ENCODE assay signal across 10 mouse cellular contexts in the genomic region with DNA sequence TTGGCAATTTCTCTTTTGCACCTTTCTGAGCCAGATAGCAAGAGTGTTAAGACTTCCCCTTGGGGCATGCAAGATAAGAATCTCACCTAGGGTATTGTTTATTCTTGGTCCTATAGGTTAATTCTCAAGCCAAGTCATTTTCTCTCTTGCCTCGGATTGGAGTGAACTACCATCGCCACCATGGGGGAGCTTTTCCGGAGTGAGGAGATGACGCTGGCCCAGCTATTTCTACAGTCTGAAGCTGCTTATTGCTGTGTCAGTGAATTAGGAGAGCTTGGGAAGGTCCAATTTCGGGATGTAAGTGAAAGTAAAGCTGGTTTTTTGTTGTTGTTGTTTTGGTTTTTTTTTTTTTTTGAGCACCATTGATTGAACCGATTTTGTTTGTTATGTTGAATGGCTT. TPM values are rescaled to one million over a fixed set of nuclear protein-coding genes. Genes with fewer than 3 reads are reported as not detected.
DNase-seq lines count a peak whose midpoint lies in the region; ATAC-seq and TF ChIP-seq lines count a peak whose summit lies in the region.
"Had no signal": no experiment of that assay in that cellular context is flagged by ENCODE, and none has a peak within 500 bp of the region (broad histone marks: within the 10 kb centered on the region; RNA-seq: fewer than 3 reads in every experiment).

No protein-coding gene starts in this region.

- ATAC-seq in heart, embryonic 12.5 days (ENCODE audit: insufficient number of reproducible peaks, low FRiP score): no peak
- no peak for ATAC-seq in neural tube, embryonic 12.5 days (ENCODE audit: low FRiP score, low read depth)
- no peak for ATAC-seq in liver, embryonic 12.5 days
- ATAC-seq in neural tube, embryonic 15.5 days (ENCODE audit: low FRiP score): no peak

- no peak for TF ChIP-seq POLR2A in heart, adult 2 months (IDR thresholded peaks at IDR 0.05; ENCODE audit: insufficient read depth, low read depth, low read length)

- H3K9me3 ChIP-seq in heart, embryonic 12.5 days (replicated peaks): no peaks in the 10 kb centered on the region
- H3K9me3 ChIP-seq in neural tube, embryonic 12.5 days: no peaks in the 10 kb centered on the region
- H3K9me3 ChIP-seq in liver, embryonic 12.5 days (replicated peaks): no peaks in the 10 kb centered on the region
- H3K9me3 ChIP-seq in neural tube, embryonic 15.5 days (replicated peaks): no peaks in the 10 kb centered on the region
- H3K9me3 ChIP-seq in limb, embryonic 10.5 days (replicated peaks): no peaks in the 10 kb centered on the region

- no peak for TF ChIP-seq CTCF in heart, adult 2 months (IDR thresholded peaks at IDR 0.05)

- intact Hi-C loops in heart, adult 2 months (cut with DNase I): no loop called here

- DNase-seq in heart, adult 2 months: no peak
- no peak for DNase-seq in neural tube, embryonic 10.5 days (ENCODE audit: extremely low spot score, low spot score)
- no peak for DNase-seq in frontal cortex, postnatal 36 days (ENCODE audit: low spot score in 2 of 2)
- no peak for DNase-seq in limb, embryonic 10.5 days (ENCODE audit: low spot score)
- DNase-seq: lung, postnatal 14 days; thymus, postnatal 4 days had no signal

- H3K79me2 ChIP-seq in heart, adult 2 months (replicated peaks; ENCODE audit: control insufficient read depth, insufficient read depth, low read length): peaks cover 5% of the 10 kb centered on the region; the same call in 1 of the 2 replicates

- TF ChIP-seq EP300 in heart, adult 2 months (IDR thresholded peaks at IDR 0.05; ENCODE audit: insufficient read depth, low read depth, low read length): no peak

- peak overlapping the region; percentile 83 for H3K4me2 ChIP-seq in heart, embryonic 12.5 days
- peak overlapping the region; percentile 68 for H3K4me2 ChIP-seq in neural tube, embryonic 12.5 days (replicated peaks)
- peak overlapping the region; percentile 74 for H3K4me2 ChIP-seq in liver, embryonic 12.5 days
- peak overlapping the region; percentile 62 for H3K4me2 ChIP-seq in neural tube, embryonic 15.5 days

- peaks cover 31% of the 10 kb centered on the region for H3K36me3 ChIP-seq in heart, embryonic 12.5 days
- peaks cover 21% of the 10 kb centered on the region for H3K36me3 ChIP-seq in heart, adult 2 months (ENCODE audit: control insufficient read depth, insufficient read depth, low read length)
- peaks cover 34% of the 10 kb centered on the region for H3K36me3 ChIP-seq in neural tube, embryonic 12.5 days
- peaks cover 46% of the 10 kb centered on the region for H3K36me3 ChIP-seq in liver, embryonic 12.5 days
- peaks cover 22% of the 10 kb centered on the region for H3K36me3 ChIP-seq in neural tube, embryonic 15.5 days
- H3K36me3 ChIP-seq in limb, embryonic 10.5 days: peaks cover 33% of the 10 kb centered on the region

- WGBS in heart, embryonic 12.5 days: 77% methylated on average over 6 of the region's 6 CpGs
- WGBS in heart, adult 2 months: 68% methylated on average over 6 of the region's 6 CpGs
- WGBS in neural tube, embryonic 12.5 days: 90% methylated on average over 6 of the region's 6 CpGs
- 63% methylated on average over 6 of the region's 6 CpGs for WGBS in liver, embryonic 12.5 days (ENCODE audit: insufficient replicate concordance)
- WGBS in neural tube, embryonic 15.5 days: 73% methylated on average over 6 of the region's 6 CpGs
- 87% methylated on average over 6 of the region's 6 CpGs for WGBS in limb, embryonic 10.5 days

- peaks cover 18% of the 10 kb centered on the region for H3K4me1 ChIP-seq in heart, embryonic 12.5 days (replicated peaks)
- H3K4me1 ChIP-seq in heart, adult 2 months (ENCODE audit: control insufficient read depth, insufficient read depth, low read length): peaks cover 7% of the 10 kb centered on the region
- H3K4me1 ChIP-seq in neural tube, embryonic 12.5 days: peaks cover 17% of the 10 kb centered on the region
- H3K4me1 ChIP-seq in liver, embryonic 12.5 days: peaks cover 46% of the 10 kb centered on the region
- H3K4me1 ChIP-seq in neural tube, embryonic 15.5 days: peaks cover 56% of the 10 kb centered on the region
- H3K4me1 ChIP-seq in limb, embryonic 10.5 days: peaks cover 16% of the 10 kb centered on the region

- H3K27ac ChIP-seq in heart, embryonic 12.5 days (ENCODE audit: poor library complexity, severe bottlenecking): no peak overlapping the region
- H3K27ac ChIP-seq in heart, adult 2 months: no peak overlapping the region
- no peak overlapping the region for H3K27ac ChIP-seq in neural tube, embryonic 12.5 days
- peak overlapping the region; percentile 99 for H3K27ac ChIP-seq in liver, embryonic 12.5 days
- no peak overlapping the region for H3K27ac ChIP-seq in neural tube, embryonic 15.5 days (replicated peaks)
- H3K27ac ChIP-seq in limb, embryonic 10.5 days: no peak overlapping the region

- no peak overlapping the region for H3K4me3 ChIP-seq in heart, embryonic 12.5 days
- H3K4me3 ChIP-seq in heart, adult 2 months: no peak overlapping the region
- H3K4me3 ChIP-seq in neural tube, embryonic 12.5 days: peak overlapping the region; percentile 7; the same call in 1 of the 2 replicates
- peak overlapping the region; percentile 83 for H3K4me3 ChIP-seq in liver, embryonic 12.5 days
- peak overlapping the region; percentile 79 for H3K4me3 ChIP-seq in neural tube, embryonic 15.5 days (replicated peaks)
- H3K4me3 ChIP-seq in limb, embryonic 10.5 days: no peak overlapping the region

- no peak overlapping the region for H3K9ac ChIP-seq in heart, embryonic 12.5 days
- H3K9ac ChIP-seq in heart, adult 2 months (ENCODE audit: low read depth, low read length): no peak overlapping the region
- no peak overlapping the region for H3K9ac ChIP-seq in neural tube, embryonic 12.5 days
- peak overlapping the region; percentile 91 for H3K9ac ChIP-seq in liver, embryonic 12.5 days
- peak overlapping the region; percentile 84 for H3K9ac ChIP-seq in neural tube, embryonic 15.5 days (replicated peaks)

- H3K27me3 ChIP-seq in heart, embryonic 12.5 days (replicated peaks): no peaks in the 10 kb centered on the region
- no peaks in the 10 kb centered on the region for H3K27me3 ChIP-seq in heart, adult 2 months (ENCODE audit: control insufficient read depth, insufficient read depth, low read length)
- H3K27me3 ChIP-seq in neural tube, embryonic 12.5 days (replicated peaks): no peaks in the 10 kb centered on the region
- no peaks in the 10 kb centered on the region for H3K27me3 ChIP-seq in liver, embryonic 12.5 days (replicated peaks)
- no peaks in the 10 kb centered on the region for H3K27me3 ChIP-seq in neural tube, embryonic 15.5 days (replicated peaks)
- H3K27me3 ChIP-seq in limb, embryonic 10.5 days (ENCODE audit: low read depth, poor library complexity, severe bottlenecking): no peaks in the 10 kb centered on the region

RNA-seq across cellular contexts. Expression of a gene that starts 2.4 kb away (rescaled TPM):
- 70.0 and 71.4 TPM in 2 replicates for polyA plus RNA-seq in heart, embryonic 12.5 days (2016; fragmentation: Nextera tagmentation; extraction: Ambion mirVana)
- total RNA-seq in heart, adult 2 months (2021): 10 to 100 TPM; 89.6 to 92.6 TPM
- polyA plus RNA-seq in heart, adult 2 months (2012; rRNA removed): 77.4 and 85.9 TPM in 2 replicates
- 71.1 and 81.7 TPM in 2 replicates for polyA plus RNA-seq in neural tube, embryonic 12.5 days (2016; fragmentation: Nextera tagmentation; extraction: Ambion mirVana)
- polyA plus RNA-seq in liver, embryonic 12.5 days (2016; fragmentation: Nextera tagmentation; extraction: Ambion mirVana): 56.5 and 57.6 TPM in 2 replicates
- polyA plus RNA-seq in neural tube, embryonic 15.5 days (2015; fragmentation: Nextera tagmentation; extraction: Ambion mirVana): 150 and 167 TPM in 2 replicates
- 28.1 and 30.2 TPM in 2 replicates for polyA plus RNA-seq in limb, embryonic 10.5 days (2016; fragmentation: Nextera tagmentation; extraction: Ambion mirVana)

RNA-seq across cellular contexts. Expression of a gene that starts 41.0 kb away (rescaled TPM):
- polyA plus RNA-seq in heart, embryonic 12.5 days (2016; fragmentation: Nextera tagmentation; extraction: Ambion mirVana): 342 and 348 TPM in 2 replicates
- 100 to 1,000 TPM; 219 to 225 TPM for total RNA-seq in heart, adult 2 months (2021)
- polyA plus RNA-seq in heart, adult 2 months (2012; rRNA removed): 114 and 135 TPM in 2 replicates
- polyA plus RNA-seq in neural tube, embryonic 12.5 days (2016; fragmentation: Nextera tagmentation; extraction: Ambion mirVana): 35.0 and 36.0 TPM in 2 replicates
- 28.9 and 30.0 TPM in 2 replicates for polyA plus RNA-seq in liver, embryonic 12.5 days (2016; fragmentation: Nextera tagmentation; extraction: Ambion mirVana)
- polyA plus RNA-seq in neural tube, embryonic 15.5 days (2015; fragmentation: Nextera tagmentation; extraction: Ambion mirVana): 45.6 and 73.4 TPM in 2 replicates
- 21.9 and 24.6 TPM in 2 replicates for polyA plus RNA-seq in limb, embryonic 10.5 days (2016; fragmentation: Nextera tagmentation; extraction: Ambion mirVana)

RNA-seq across cellular contexts. Expression of a gene that starts 58.2 kb away (rescaled TPM):
- polyA plus RNA-seq in heart, embryonic 12.5 days (2016; fragmentation: Nextera tagmentation; extraction: Ambion mirVana): 17.5 and 18.1 TPM in 2 replicates
- 1 to 10 TPM; 7.4 to 8.3 TPM for total RNA-seq in heart, adult 2 months (2021)
- polyA plus RNA-seq in heart, adult 2 months (2012; rRNA removed): 11.0 and 14.3 TPM in 2 replicates
- 10.8 and 11.1 TPM in 2 replicates for polyA plus RNA-seq in neural tube, embryonic 12.5 days (2016; fragmentation: Nextera tagmentation; extraction: Ambion mirVana)
- 6.3 and 7.0 TPM in 2 replicates for polyA plus RNA-seq in liver, embryonic 12.5 days (2016; fragmentation: Nextera tagmentation; extraction: Ambion mirVana)
- 11.7 and 12.4 TPM in 2 replicates for polyA plus RNA-seq in neural tube, embryonic 15.5 days (2015; fragmentation: Nextera tagmentation; extraction: Ambion mirVana)
- 4.9 and 5.9 TPM in 2 replicates for polyA plus RNA-seq in limb, embryonic 10.5 days (2016; fragmentation: Nextera tagmentation; extraction: Ambion mirVana)

Comparison
In these comparisons a context has a peak if more than half of its experiments do, and no peak if none do; other contexts are left out.
1. H3K9ac ChIP-seq: peak in liver, embryonic 12.5 days (single experiment) and neural tube, embryonic 15.5 days (single experiment); none in heart, embryonic 12.5 days (single experiment), heart, adult 2 months (single experiment) and neural tube, embryonic 12.5 days (single experiment).
2. H3K4me3 ChIP-seq: peak in neural tube, embryonic 12.5 days (single experiment), liver, embryonic 12.5 days (single experiment) and neural tube, embryonic 15.5 days (single experiment); none in heart, embryonic 12.5 days (single experiment), heart, adult 2 months (single experiment) and limb, embryonic 10.5 days (single experiment).
3. Peak in every context shown above with its lines, with median percentiles within 50 percentile points of each other: H3K4me2 ChIP-seq.